Mouse (Mus musculus) E14TG2a.4 (cell line): ENCODE results near the gene Snapc4.

Source experiments
- CTCF ChIP-seq: conservative IDR thresholded peaks from 2 replicates; pipeline ENCODE4 v1.5.1; 2014; ENCODE audit warnings: low read length
- NANOG ChIP-seq: IDR thresholded peaks from 2 replicates; pipeline ENCODE4 v1.6.1; 2014; ENCODE audit warnings: borderline replicate concordance, low read length, mixed read lengths
- POU5F1 ChIP-seq: IDR thresholded peaks from 2 replicates; pipeline ENCODE4 v1.6.1; 2014; ENCODE audit warnings: low read length, borderline replicate concordance

GRCm38 (mm10) chr2:26341510-26341981 lies 38.9 kb downstream of the Snapc4 start:
- no peak for TF ChIP-seq CTCF
- TF ChIP-seq NANOG, result no peak
- no peak for TF ChIP-seq POU5F1
